Mouse (Mus musculus): ENCODE results near the gene Smox.

The Smox gene

DNA sequence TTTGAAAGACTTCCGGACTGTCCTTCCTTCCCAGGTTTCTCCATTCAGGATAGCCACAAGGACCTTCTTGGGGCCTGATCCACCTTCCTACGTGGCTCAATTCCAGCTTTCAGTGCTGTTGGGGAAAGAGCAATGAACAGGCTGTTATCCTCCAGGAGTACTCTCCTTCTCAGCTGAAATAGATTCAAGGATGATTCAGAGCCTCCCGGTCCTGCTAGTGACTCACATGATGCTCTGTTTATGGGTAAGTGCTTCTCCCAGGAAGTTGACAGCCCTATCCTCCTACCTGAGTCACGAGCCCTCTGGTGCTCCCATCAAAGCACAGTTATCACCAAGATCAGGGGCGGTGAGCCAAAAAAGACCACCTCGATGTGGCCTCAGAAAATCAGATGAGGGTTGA lies 7.1 kb upstream of the Smox start:
- DNase-seq (ENCODE audit: low read depth, low spot score), result no peak

DNA sequence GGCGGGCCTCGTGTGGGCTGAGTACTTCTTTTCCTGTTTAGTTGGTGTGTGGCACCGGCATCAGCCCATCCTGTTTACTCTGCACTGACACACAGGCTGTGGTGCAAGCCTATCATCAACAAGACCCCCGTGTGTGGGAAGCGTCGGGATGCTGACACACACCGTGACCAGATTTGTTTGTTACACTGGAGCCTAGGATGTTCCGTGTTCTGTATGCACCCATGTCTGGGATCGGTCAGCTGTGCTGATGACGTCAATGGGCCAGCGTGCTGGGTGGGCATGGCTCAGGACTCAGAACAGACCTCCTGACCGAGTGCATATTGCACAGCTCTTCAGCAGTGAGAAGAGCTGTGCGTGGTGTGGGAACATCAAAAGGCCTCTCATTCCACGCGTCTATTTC lies 6.2 kb upstream of the Smox start:
- no peak for DNase-seq (ENCODE audit: low read depth, low spot score)

DNA sequence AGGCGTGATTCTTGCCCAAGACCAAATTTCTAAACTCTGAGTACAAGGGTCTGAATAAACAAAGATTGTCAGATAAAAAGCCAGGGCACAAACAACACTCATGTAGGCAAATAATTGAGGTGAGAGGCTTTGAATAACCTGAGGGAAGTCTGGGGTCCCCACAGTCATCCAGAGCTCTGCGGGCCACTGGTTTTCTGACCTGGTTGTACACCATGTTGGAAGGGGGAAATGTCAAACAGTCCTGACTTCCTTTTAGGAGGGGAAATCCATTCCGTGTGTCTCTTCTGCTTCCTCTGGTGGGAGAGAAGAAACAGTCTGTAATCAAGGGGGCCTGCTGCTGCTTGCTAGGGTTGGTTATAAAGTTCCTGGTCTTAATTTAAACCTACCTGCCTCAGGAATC lies 5.2 kb upstream of the Smox start:
- no peak for DNase-seq (ENCODE audit: low read depth, low spot score)

DNA sequence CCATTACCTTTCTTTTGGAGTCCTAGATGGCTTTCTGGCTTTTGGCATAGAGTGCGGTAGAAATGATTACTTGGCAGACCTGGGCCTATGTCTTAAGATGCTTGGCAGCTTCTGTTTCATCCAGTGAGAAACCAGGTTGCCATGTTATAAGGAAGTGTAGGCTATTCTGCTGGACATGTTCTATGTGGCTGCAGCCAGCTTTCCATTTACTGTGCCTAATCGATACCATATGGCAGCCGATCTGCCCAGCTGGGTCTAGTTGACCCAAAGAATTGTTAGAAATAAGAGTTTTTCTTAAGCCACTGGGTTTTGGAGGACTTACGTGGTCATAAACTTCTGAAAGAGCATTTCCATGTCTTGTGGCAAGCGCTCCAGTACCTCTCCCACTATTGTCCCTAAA lies 4.0 kb upstream of the Smox start:
- no peak for DNase-seq (ENCODE audit: low read depth, low spot score)

DNA sequence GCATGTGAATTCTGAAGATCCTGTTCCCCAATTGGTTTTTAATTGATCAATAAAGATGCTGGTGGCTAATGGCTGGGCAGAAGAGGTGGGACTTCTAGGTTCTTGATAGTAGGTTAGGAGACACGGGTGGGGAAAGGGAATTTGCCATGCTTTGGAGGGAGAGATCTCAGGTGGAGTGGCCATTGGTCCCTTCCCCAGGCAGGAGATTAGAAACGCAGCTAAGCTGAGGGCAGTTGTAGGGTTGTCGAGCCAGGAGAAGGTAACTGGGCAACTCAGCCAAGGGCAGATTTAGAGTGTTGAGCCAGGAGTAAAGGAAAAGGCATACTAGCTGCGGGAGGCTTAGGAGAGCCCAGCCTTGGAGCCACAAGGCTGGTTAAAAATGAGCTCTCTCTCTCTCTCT lies 3.0 kb upstream of the Smox start:
- DNase-seq (ENCODE audit: low read depth, low spot score), result no peak

DNA sequence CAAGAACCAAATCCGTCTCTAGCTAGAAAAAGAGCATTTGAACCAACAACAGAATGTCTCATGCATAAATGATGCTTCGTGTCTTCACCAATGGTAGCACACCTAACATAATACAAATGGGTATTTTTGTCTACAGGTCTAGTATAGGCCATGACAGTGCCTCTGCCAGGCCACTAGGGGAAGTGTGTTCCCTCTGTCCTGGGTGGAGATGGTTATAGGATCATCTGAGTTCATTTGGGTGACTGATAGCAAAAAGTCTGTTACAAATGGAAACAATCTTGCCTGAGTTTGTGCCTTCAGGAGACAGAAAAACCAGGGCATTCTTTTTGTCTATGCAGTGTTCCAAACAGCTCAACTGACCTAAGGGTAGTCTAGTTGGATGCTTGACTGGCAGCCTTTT lies 2.4 kb upstream of the Smox start:
- DNase-seq (ENCODE audit: low read depth, low spot score), result no peak

DNA sequence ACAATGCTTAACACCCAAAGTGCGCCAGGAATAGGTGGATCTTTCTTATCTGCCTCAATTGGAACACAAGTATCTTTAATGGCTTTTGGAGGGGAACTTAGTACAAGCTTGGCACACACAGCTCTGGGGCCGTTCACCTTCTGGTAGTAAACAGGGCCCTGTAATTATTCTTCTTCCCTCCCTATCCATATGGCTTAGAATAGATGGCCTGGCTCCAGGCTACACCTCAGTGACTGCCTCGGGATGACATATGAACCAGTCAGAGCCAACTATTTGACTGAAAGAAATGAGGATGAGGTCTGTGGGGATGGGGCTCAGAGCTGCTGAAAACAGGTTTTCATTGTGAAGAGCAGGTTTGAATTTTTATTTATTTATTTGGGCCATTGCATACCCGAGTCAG lies 1.7 kb upstream of the Smox start:
- no peak for DNase-seq (ENCODE audit: low read depth, low spot score)

DNA sequence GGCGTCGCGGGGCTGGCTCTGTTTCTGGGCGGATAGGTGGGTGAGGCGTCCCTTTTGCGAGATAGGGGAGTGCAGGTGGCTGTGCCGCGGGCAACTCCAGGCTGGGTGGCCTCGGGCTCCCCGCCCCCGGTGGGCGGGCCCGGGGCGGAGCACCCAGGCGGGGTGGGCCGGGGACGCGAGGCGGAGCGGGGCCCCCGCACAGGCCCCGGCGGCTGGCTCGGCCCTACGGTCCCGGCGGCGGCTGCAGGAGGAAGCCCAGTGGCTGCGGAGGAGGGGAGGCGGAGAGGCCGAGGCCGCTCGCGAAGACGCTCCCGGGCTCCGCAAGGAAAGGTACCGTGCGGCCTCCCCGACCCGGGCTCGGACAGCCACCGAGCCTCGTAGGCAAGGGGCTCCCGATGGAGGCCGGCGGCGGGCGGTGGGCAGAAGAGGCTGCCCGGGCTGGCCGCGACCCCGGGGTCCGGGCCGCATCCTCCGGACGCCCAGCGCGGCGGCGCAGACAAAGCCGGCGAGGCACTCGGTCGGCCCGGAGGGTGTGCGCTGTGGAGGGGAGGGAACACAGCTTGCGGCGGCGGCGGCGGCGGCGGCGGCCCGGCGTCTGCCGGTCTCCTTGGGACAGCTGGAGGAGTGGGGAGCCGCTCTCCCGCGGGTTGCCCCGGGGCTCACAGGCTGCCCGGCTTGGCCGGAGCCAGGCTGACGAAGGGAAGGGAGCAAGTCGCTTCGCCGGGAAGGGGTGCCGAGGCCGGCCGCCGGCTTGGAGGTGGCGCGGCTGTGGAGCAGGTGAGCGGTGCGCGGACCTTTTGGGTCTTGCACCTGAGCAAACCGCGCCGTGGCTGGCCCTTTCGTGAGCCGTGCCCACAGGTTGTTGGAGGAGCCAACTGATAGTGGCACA lies 655 bp downstream of the Smox start:
- peak; percentile 79 for DNase-seq (ENCODE audit: low read depth, low spot score)

DNA sequence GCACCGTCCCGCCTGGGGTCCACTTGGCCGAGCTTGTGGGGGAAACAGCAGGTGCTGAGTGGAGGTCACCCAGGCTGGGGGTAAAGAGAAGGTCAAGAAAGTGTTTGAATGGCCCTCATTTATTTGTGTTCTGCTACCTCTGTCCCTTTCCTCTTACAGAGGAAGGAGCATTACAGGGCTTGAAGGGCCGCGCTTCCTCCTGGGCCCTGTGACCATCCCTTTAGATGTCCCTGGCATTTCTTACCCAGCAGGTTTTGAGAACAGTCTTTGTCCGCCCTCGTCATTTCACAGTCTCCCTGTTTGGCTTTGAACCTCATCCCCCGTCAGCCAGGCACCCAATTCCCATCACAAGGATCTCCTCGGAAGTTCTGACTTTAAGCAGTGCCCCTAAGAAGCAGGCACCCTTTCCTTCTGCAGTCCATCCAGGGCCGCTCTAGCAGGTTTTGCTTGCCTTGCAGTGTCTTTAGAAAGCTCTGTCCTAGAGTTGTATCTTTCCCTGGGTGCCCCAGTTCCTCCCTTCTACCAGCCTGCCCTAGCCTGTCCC lies 1.4 kb downstream of the Smox start:
- DNase-seq (ENCODE audit: low read depth, low spot score), result no peak

DNA sequence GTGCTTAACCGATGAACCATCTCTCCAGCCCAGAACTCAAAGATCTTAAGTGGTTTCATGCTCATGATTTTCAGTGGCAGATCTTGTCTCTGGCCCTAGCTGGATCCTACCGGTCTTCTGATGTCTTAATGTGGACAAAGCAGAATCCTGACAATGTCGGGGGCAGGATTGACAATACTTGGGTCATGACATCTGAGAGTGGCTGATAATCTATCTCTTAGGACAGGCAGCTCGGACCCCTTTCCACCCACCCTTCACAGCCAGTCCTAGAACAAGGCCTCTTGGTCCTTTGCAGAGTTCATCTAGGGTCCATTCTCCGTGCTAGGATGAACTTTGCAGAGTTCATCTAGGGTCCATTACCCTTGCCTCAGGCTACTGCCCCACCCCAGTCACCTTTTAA lies 2.1 kb downstream of the Smox start:
- no peak for DNase-seq (ENCODE audit: low read depth, low spot score)

DNA sequence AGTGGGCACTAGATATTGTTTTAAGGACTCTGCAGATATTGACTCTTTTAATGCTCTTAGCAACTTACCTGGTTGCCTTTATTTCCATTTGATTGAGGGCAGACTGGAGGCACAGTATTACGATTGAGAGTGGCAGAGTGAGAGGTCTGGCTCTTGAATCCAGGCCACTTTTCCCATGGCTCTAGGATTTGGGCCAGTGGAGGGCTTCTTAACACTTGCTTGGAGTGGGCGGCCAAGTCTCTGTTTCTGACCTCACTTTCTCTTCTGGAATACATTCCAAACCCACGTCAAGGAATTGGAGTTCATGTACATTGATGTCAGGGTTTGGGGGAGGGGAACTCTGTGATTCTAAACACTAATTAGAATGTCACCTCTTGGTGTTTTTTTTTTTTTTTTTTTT lies 4.0 kb downstream of the Smox start:
- no peak for DNase-seq (ENCODE audit: low read depth, low spot score)

DNA sequence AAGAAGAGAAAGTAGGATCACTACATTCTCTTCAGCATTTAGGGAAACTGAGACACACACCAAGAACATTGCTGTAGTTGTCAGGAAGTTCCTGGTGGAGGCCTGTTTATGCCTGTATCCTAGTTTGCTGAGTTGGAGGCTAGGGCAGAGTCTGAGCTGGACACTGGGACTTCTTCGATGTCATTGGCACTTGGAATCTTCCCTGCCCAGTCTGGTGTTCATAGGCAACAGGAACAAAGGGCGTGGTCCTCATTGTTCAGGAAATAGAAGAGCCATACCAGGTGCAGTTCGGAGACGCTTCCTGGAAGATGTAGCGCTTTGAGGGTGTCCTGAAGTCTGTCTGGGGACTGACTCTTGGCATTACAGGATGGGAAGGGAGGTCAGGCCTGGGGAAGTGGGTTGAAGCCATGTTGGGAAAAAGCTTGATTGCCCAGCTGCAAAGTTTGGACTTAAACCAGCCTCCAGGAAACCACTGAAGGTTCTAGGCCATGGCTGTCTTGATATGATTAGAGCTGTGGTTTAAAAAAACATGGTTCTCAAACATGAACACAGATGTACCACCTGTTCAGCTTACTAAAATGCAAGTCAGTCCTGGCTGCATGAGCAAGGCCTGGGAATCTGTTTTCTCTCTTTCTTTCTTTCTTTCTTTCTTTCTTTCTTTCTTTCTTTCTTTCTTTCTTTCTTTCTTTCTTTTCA lies 5.0 kb downstream of the Smox start:
- no peak for DNase-seq (ENCODE audit: low read depth, low spot score)

DNA sequence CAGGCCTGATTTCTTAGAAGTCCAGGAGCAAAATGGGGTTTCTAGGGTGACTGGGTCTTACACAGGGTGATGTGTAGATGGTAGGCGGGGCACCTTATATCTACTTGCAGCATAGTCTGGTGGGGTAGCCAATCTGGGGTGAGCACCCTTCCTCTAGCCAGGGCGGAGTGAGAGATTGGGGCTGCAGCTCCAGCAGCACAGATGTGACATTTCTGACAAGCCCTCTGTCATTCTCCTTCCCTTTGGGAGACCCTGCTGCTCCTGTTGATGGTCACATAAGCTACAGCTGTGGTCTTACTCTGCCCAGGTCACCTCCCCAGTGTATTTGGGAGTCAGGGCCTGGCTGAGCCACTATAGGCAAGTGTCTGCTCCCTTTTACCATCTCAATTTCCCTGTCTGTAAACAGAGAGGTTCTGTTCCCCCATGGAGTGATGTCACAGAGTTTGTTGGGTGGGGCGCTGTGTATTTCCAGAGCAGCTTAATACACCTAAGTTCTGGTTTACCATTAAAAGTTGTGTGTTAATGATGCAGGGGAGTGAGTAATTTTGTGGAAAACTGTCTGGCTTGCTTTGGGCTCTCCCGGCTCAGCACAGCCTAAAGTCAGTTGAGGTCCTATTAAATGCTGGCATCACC lies 6.0 kb downstream of the Smox start:
- DNase-seq (ENCODE audit: low read depth, low spot score), result peak; percentile 85

DNA sequence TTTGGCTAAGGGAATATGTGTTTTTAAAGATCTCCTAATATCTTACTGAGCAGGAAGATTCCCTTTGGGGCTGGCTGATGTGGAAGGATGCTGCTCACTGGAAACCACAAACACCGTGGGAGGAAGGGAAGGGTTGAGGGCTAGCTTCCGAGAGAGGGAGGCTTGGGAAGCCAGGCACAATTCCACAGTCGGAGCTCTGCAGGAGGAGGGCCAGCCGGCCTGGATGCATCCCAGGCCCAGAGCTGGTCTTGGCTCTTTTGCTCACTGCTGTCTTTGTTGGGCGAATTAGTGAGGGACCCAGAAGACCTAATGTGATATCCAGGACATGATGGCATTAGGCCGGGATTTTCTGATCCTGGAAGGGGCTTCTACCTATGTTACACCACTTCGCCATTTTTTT lies 6.9 kb downstream of the Smox start:
- DNase-seq (ENCODE audit: low read depth, low spot score), result no peak

DNA sequence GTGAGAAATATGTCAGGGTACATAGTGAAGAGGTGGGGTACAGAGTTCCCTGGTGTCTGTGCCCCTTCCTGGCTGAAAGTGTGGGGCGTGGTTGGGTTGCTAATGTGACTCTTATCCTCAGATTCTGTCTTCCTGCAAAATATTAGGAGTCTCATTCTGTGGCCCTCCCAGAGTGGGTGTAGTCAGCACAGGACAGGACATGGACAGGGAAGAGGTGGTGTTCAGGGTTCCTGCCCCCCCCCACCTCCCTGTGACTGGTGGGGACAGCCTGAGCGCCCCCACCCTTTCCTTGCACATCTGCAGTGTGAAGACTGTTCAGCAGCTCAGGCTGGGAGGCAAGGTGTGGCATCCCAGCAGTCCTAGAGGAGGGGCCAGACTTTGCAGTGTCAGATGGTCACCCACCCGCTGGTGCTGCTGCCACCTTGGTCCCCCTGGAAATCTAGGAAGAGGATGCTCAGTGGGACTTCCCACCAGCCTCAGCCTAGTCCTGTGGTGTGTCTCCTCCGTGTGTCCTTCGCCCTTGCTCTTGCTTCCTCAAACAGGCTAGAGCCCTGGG lies 8.1 kb downstream of the Smox start:
- no peak for DNase-seq (ENCODE audit: low read depth, low spot score)

DNA sequence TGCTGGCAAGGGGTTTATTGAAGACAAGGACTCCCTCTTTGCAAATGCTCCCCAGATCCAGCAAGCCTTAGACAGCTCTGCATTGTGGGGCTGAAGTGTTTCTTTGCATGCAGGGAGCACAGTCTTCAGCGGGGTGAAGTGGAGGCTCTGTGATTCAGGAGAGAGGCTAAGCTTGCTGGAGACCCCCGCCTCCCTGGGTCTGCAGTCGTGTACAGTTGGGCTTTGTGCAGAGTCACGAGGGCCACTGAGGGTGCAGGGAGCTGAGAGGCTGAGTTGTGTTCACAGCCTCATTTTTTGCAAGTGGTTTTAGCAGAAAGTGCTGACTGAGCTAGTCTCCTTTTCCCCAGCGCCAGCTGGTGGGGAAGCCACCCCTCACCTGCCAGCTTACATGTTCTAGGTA lies 10.6 kb downstream of the Smox start:
- DNase-seq (ENCODE audit: low read depth, low spot score), result no peak

DNA sequence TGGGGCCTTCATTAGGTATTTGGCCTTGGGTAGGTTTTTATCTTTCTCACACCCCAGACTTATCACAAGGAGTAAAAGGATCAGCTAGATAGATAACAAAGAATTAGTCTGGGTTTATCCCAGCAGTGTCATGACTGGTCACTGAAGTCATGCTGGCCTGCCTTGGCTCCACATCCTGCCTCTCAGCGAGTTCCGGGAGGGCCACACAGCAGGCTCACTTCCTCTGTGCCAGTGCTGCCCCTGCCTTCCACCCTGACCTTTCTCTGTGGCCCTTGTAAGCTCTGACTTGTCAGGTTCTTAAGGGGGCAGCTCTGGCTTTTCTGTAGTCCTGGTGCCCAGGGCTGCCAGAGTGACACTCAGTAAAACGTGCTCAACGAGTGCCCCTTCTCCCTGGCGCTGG lies 11.3 kb downstream of the Smox start:
- DNase-seq (ENCODE audit: low read depth, low spot score), result no peak

DNA sequence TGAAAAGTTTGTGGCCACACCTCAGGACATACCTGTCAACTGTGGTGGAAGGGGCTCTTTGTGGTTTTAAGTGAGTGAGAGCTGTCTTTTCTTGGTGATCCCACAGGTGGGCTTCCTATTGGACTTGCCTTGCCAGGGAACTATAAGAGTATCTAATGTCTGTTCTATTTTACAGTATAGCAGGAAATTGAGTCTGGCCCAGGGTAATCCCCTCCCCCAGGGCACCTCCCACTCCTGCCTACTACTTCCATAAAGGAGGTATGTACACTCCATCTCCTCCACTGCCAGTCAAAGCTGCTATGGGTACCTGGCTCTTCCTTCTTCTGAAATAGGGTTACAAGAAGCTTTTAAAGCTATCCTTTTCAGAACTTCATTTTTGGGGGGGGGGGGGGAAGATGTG lies 14.1 kb downstream of the Smox start:
- DNase-seq (ENCODE audit: low read depth, low spot score), result no peak

DNA sequence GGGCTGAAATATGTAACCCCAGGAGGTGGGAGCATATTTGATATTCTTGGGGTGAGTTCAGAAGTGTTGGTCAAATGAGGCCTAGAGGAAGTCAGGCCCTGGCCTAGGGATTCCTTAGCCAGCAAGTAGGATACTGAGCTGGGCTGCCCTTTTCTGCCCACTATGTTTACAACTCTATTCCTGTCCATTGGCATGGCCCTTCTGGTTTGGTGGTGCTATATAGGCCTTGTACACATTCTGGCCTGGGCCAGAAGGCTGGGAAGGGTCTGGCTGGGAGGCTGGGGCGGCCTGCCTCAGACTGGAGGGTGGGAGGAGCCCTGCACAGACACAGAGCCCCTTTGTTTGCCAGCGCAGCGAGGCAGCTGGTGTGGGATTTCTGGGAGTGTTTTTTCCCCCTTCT lies 15.1 kb downstream of the Smox start:
- no peak for DNase-seq (ENCODE audit: low read depth, low spot score)

DNA sequence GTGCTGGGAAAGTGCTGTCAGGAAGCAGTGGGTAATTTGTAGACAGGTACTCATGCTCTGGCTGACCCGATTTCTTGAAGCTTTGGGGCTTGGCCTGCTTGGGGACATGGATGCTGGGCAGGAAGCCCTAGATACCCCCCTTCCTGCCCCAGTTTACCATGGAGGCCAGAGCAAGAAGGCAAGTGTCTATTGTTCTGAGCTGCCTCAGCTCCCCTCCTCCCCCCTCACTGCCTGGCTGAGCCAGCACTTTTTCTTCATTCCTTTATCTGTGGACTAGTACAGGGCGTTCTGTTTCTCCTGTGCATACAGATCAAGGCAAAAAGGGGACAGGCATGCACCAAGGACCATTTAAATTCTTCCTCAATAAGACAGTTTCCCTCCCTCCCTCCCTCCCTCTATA lies 17.2 kb downstream of the Smox start:
- no peak for DNase-seq (ENCODE audit: low read depth, low spot score)

DNA sequence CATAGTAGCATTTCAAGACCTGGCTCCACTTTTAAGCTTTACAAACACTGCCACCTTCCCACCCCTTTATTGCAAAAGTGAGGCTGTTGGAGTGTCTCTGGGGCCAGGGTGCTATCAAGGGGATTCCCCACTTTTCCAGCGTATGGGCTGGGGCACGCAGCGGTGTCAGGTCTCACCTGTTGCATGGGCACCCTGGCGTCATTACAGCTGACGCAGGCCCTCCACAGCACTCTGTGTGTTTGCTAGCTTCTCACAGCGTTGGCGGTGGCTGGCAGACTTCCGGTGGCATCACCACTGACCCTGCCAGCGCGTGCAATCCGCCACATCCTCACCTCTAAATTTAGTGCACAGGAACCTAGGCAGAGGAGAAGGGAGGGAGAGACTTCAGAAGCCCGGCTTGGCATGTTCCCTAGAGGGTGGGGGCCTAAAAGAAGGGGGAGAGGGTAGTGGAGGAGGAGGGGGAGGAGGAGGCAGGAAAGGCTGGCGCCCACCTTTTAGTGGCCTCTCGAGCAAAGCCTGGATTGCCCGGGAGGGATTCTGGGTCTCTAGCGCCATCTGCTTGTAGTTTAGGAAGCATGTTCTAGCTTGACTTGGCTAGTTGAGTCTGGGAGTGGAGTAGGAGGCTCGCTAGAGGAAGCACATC lies 18.5 kb downstream of the Smox start:
- DNase-seq (ENCODE audit: low read depth, low spot score), result no peak

DNA sequence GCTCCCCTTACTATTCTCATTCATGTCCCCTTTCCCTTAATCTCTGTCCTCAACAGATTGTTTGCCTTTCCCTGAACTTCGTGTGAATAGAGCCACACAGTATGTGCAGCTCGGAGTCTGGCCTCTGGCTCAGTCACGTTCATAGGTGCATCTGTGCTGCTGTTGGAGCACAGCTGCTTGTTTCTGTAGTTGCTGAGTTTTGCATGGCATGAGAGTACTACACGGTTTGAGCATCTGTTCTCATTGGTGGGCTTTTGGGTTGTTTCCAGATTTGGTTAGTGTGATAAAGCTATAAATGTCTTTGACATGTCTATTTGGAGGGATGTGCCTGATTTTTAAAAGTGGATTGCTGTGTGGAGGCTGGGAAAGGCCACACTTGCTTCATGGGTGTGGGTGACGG lies 19.2 kb downstream of the Smox start:
- DNase-seq (ENCODE audit: low read depth, low spot score), result no peak
